Mouse (Mus musculus): ENCODE data around the gene 1700014D04Rik. TPM values are rescaled to one million over a fixed set of nuclear protein-coding genes. Genes with fewer than 3 reads are reported as not detected.

Gene 1700014D04Rik
- 0.03 and 0.07 TPM in 2 replicates for polyA plus RNA-seq (2012; rRNA removed)

GRCm38 (mm10) chr13:59746711-59747110 lies at the start of gene 1700014D04Rik:
Gene 1700014D04Rik (minus strand): TSS chr13:59746752.

GRCm38 (mm10) chr13:59782145-59782544 lies 35.6 kb upstream of the 1700014D04Rik start, which contains the start of gene Gm49354:
Gene Gm49354 (minus strand): TSS chr13:59782245.

GRCm38 (mm10) chr13:59769296-59770163 lies 23.0 kb upstream of the 1700014D04Rik start, which contains the start of gene Isca1:
Gene Isca1 (minus strand): TSS chr13:59769810.

GRCm38 (mm10) chr13:59731652-59732051 lies 14.9 kb downstream of the 1700014D04Rik start, which contains the start of gene Spata31d1d:
Gene Spata31d1d (minus strand): TSS chr13:59731752.

GRCm38 (mm10) chr13:59711984-59712383 lies 34.6 kb downstream of the 1700014D04Rik start, which contains the start of gene Spata31d1b:
Gene Spata31d1b (plus strand): TSS chr13:59712284.

GRCm38 (mm10) chr13:59710230-59710629 lies 36.3 kb downstream of the 1700014D04Rik start, which contains the start of gene Spata31d1a:
Gene Spata31d1a (minus strand): TSS chr13:59710330.

GRCm38 (mm10) chr13:59694008-59694407 lies 52.5 kb downstream of the 1700014D04Rik start, which contains the start of gene 4921517D22Rik:
Gene 4921517D22Rik (minus strand): TSS chr13:59694108.

Other genes with a start within 250 kb of the 1700014D04Rik start
- 5.7 and 7.1 TPM in 2 replicates for gene Agtpbp1, start 161.5 kb downstream of the 1700014D04Rik start, polyA plus RNA-seq (2012; rRNA removed)
- gene Naa35, start 161.5 kb downstream of the 1700014D04Rik start, polyA plus RNA-seq (2012; rRNA removed) = 41.9 and 50.2 TPM in 2 replicates
- 6.2 TPM in 2 replicates for gene Golm1, start 70.9 kb downstream of the 1700014D04Rik start, polyA plus RNA-seq (2012; rRNA removed)
- gene 4921517D22Rik, start 52.6 kb downstream of the 1700014D04Rik start, polyA plus RNA-seq (2012; rRNA removed) = not detected in 2 replicates
- gene Spata31d1a, start 36.4 kb downstream of the 1700014D04Rik start, polyA plus RNA-seq (2012; rRNA removed) = not detected in 2 replicates
- not detected in 2 replicates for gene Spata31d1b, start 34.5 kb downstream of the 1700014D04Rik start, polyA plus RNA-seq (2012; rRNA removed)
- not detected in 2 replicates for gene Spata31d1d, start 15.0 kb downstream of the 1700014D04Rik start, polyA plus RNA-seq (2012; rRNA removed)
- gene Isca1, start 23.1 kb upstream of the 1700014D04Rik start, polyA plus RNA-seq (2012; rRNA removed) = 67.5 and 71.2 TPM in 2 replicates
- gene Gm49354, start 35.5 kb upstream of the 1700014D04Rik start, polyA plus RNA-seq (2012; rRNA removed) = not detected in 2 replicates
- gene Tut7, start 76.4 kb upstream of the 1700014D04Rik start, polyA plus RNA-seq (2012; rRNA removed) = 15.9 and 19.5 TPM in 2 replicates